Mouse (Mus musculus) hindbrain, postnatal 0 days (tissue): ENCODE measurements at regions not wholly inside any gene's neighbourhood (a gene's known extent, or its start where the extent isn't known, plus 50 kb on each side); places are given as distances from the start of the nearest gene placed in this dataset.

ENCODE experiments used
- ATAC-seq: fragments of 200-750 bp; cut with Nextera tagmentation; 2 replicates; pipeline ENCODE4 v1.8.0; 2017; ENCODE audit warnings: mild to moderate bottlenecking, moderate TSS enrichment, moderate library complexity
- DNase-seq: peaks from one replicate; pipeline ENCODE4 v3.0.0-alpha.2; 2015; ENCODE audit warnings: low spot score
- H3K27ac ChIP-seq: fragments of 300-500 bp; sonication (generic); 2 replicates; pipeline ENCODE4 v1.5.1; 2014; ENCODE audit warnings: mild to moderate bottlenecking
- H3K27me3 ChIP-seq: fragments of 300-500 bp; sonication (generic); 2 replicates; pipeline ENCODE4 v1.6.1; 2014; ENCODE audit warnings: low read length, mixed read lengths; ENCODE audit not compliant: insufficient read depth
- H3K36me3 ChIP-seq: fragments of 300-500 bp; sonication (generic); 2 replicates; pipeline ENCODE4 v1.6.1; 2014; ENCODE audit warnings: low read length, mixed read lengths; ENCODE audit not compliant: insufficient read depth
- H3K4me1 ChIP-seq: fragments of 300-500 bp; sonication (generic); 2 replicates; pipeline ENCODE4 v1.6.1; 2014; ENCODE audit warnings: antibody characterized with exemption, low read length, mixed read lengths; ENCODE audit not compliant: insufficient read depth
- H3K4me2 ChIP-seq: fragments of 300-500 bp; sonication (generic); 2 replicates; pipeline ENCODE4 v1.6.1; 2014; ENCODE audit warnings: low read depth, mild to moderate bottlenecking, low read length, moderate library complexity, mixed read lengths
- H3K4me3 ChIP-seq: fragments of 300-500 bp; sonication (generic); 2 replicates; pipeline ENCODE4 v1.5.1; 2014; ENCODE audit warnings: low read length
- H3K9ac ChIP-seq: fragments of 300-500 bp; sonication (generic); replicated peaks from 2 replicates; pipeline ENCODE4 v1.6.1; 2014; ENCODE audit warnings: mild to moderate bottlenecking, low read length, moderate library complexity, mixed read lengths
- H3K9me3 ChIP-seq: fragments of 300-500 bp; sonication (generic); 2 replicates; pipeline ENCODE4 v1.6.1; 2016; ENCODE audit warnings: low read length, mixed read lengths
- CTCF ChIP-seq: IDR thresholded peaks from 2 replicates; pipeline ENCODE4 v1.5.1; 2016; ENCODE audit warnings: antibody characterized with exemption, control low read depth, low read depth
- WGBS: fragments of 180-500 bp; shearing (Covaris S2); extraction: QIAGEN DNeasy Blood & Tissue Kit; methylation state at CpG from one replicate; pipeline ENCODE4 v1.1.7; 2014; 5-methylcytosine and 5-hydroxymethylcytosine counted together
- microRNA-seq, 2 experiments: library from miRNA; unstranded; fragments of <30 nt; microRNA quantifications; one replicate each; pipeline ENCODE4; 2016

DNA sequence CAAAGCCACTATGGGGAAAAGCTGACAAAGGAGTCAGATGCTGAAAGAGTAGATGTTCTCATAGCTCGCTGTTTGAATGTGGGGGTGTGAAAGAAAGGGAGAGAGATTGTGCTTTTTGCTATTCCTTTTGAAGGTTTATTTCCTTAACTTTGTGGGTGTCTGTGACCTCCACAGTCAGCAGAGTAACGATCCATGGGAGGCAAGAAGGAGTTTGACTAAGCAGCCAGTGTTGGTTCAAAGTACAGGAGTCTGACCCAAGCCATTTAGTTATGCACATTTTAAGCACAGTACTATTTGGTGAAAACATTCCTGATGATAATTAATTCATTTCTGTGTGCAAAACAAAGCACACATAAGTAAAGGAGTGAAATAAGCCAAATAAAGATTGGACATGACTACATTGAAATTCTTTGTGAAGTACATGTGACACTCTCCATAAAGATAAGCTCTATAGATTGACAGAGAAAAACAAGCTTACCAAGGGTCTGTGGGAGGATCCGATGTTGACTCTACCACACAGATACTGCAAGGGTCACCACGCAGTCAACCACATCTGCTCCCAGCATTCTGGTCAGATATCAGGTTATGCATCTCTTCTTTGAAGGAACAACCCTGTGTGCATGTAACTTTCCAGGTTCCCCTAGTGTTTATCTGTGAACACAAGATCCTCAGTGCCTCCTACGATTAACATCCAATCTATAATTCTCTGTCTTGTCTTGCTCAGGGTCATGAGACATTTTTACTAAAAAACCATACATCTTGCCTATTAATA is 56.2 kb upstream of the H2afz start:
- no peak overlapping the region for H3K27ac ChIP-seq
- no peaks in the 10 kb centered on the region for H3K9me3 ChIP-seq
- no peak overlapping the region for H3K9ac ChIP-seq
- no peaks in the 10 kb centered on the region for H3K27me3 ChIP-seq
- TF ChIP-seq CTCF = no peak
- ATAC-seq = no peak
- no peak for DNase-seq
- no peak overlapping the region for H3K4me2 ChIP-seq
- H3K4me1 ChIP-seq = no peaks in the 10 kb centered on the region
- no peak overlapping the region for H3K4me3 ChIP-seq
- 81% methylated on average over 5 of the region's 5 CpGs for WGBS
- no peaks in the 10 kb centered on the region for H3K36me3 ChIP-seq

DNA sequence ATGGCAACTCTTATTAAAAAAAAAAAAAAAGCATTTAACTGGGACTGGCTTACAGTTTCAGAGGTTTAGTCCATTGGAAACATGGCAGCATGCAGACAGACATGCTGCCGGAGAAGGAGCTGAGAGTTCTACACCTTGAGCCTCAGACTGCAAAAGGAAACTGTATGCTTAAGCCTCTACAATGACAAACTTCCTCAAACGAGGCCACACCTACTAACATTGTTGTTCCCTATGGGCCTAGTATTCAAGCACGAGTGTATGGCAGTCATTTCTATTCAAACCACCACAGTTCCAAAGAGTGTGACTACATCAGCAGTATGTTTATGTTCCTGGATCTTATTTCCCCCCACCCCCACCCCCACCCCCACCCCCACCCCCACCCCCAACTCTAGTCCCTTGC is 54.2 kb upstream of the H2afz start:
- Histone ChIP-seq H3K27me3 (no peaks in the 10 kb centered on the region), H3K4me3 (no peak overlapping the region), H3K9me3 (no peaks in the 10 kb centered on the region), H3K4me2 (no peak overlapping the region), H3K9ac (no peak overlapping the region), H3K27ac (no peak overlapping the region), H3K36me3 (no peaks in the 10 kb centered on the region), H3K4me1 (no peaks in the 10 kb centered on the region)
- ATAC-seq (no peak), DNase-seq (no peak)
- 82% methylated on average over 3 of the region's 3 CpGs for WGBS
- TF ChIP-seq CTCF = no peak

Small RNA genes lying in the stretch of these regions (microRNA-seq; reads per million reads assigned to microRNA genes)
- gene Mir6380 = 0 reads per million in 2 experiments
